Mouse (Mus musculus): ENCODE data around the gene Slc11a1. TPM values are rescaled to one million over a fixed set of nuclear protein-coding genes. Genes with fewer than 3 reads are reported as not detected.
"Not testable (repeated sequence)": the region's sequence is repeated elsewhere in the genome, so short reads cannot be mapped to it uniquely, and the experiment has no call there.

Gene Slc11a1
- total RNA-seq (2021) = 5.3 and 6.9 TPM in 2 replicates
- long read RNA-seq, experiment 1, partial matches to known transcripts = 1 of 3 reads
- long read RNA-seq, experiment 1, other reads (novel, unspliced or antisense) = 2 of 3 reads
- long read RNA-seq, experiment 2, partial matches to known transcripts = 1 of 1 reads
- long read RNA-seq, experiment 2, other reads (novel, unspliced or antisense) = 0 of 1 reads

GRCm38 (mm10) chr1:74374980-74375379, at the start of gene Slc11a1:
TSS of gene Slc11a1 (plus strand) at chr1:74375195.
- no peak for DNase-seq

GRCm38 (mm10) chr1:74326916-74327315, 48.1 kb upstream of the Slc11a1 start:
- not testable (repeated sequence) for DNase-seq

- DNase-seq = no peak
Observed at GRCm38 (mm10) chr1:74329899-74330431, 45.0 kb upstream of the Slc11a1 start.

GRCm38 (mm10) chr1:74331046-74331681, 43.8 kb upstream of the Slc11a1 start:
- peak; percentile 60 for DNase-seq

GRCm38 (mm10) chr1:74332241-74332763, 42.7 kb upstream of the Slc11a1 start:
- DNase-seq = peak; percentile 97

- DNase-seq = peak; percentile 12
Observed at GRCm38 (mm10) chr1:74332930-74333329, 42.1 kb upstream of the Slc11a1 start.

GRCm38 (mm10) chr1:74334607-74335006, 40.4 kb upstream of the Slc11a1 start:
- DNase-seq = no peak

- no peak for DNase-seq
Observed at GRCm38 (mm10) chr1:74335033-74335432, 40.0 kb upstream of the Slc11a1 start.

GRCm38 (mm10) chr1:74335436-74336170, 39.4 kb upstream of the Slc11a1 start:
- DNase-seq = no peak

- DNase-seq = peak; percentile 43
Observed at GRCm38 (mm10) chr1:74337241-74337771, 37.7 kb upstream of the Slc11a1 start.

GRCm38 (mm10) chr1:74338013-74338412, 37.0 kb upstream of the Slc11a1 start:
- DNase-seq = no peak

- no peak for DNase-seq
Observed at GRCm38 (mm10) chr1:74338626-74339025, 36.4 kb upstream of the Slc11a1 start.

GRCm38 (mm10) chr1:74339917-74340316, 35.1 kb upstream of the Slc11a1 start:
- DNase-seq = no peak

GRCm38 (mm10) chr1:74340361-74340764, 34.6 kb upstream of the Slc11a1 start:
- peak; percentile 92 for DNase-seq

GRCm38 (mm10) chr1:74340992-74341391, 34.0 kb upstream of the Slc11a1 start:
- DNase-seq = not testable (repeated sequence)

- no peak for DNase-seq
Observed at GRCm38 (mm10) chr1:74341898-74342297, 33.1 kb upstream of the Slc11a1 start.

GRCm38 (mm10) chr1:74342308-74342707, 32.7 kb upstream of the Slc11a1 start:
- DNase-seq = no peak

- no peak for DNase-seq
Observed at GRCm38 (mm10) chr1:74343161-74343560, 31.8 kb upstream of the Slc11a1 start.

- DNase-seq = no peak
Observed at GRCm38 (mm10) chr1:74344163-74344916, 30.7 kb upstream of the Slc11a1 start.

- no peak for DNase-seq
Observed at GRCm38 (mm10) chr1:74351185-74351769, 23.7 kb upstream of the Slc11a1 start.

- peak; percentile 60 for DNase-seq
Observed at GRCm38 (mm10) chr1:74352532-74353096, 22.4 kb upstream of the Slc11a1 start.

Measured in adrenal gland, postnatal 14 days (tissue).